Mouse (Mus musculus) spleen, adult 18-20 months (tissue): ENCODE results near the gene Myzap.
A peak's percentile ranks its signal among the peaks of the same experiment; 100 is the strongest.

ENCODE experiments used
- DNase-seq, 2 experiments: peaks; one replicate each; pipeline ENCODE4 v3.0.0; 2022; ENCODE audit warnings: mixed read lengths in 2 of 2

The Myzap gene

DNA sequence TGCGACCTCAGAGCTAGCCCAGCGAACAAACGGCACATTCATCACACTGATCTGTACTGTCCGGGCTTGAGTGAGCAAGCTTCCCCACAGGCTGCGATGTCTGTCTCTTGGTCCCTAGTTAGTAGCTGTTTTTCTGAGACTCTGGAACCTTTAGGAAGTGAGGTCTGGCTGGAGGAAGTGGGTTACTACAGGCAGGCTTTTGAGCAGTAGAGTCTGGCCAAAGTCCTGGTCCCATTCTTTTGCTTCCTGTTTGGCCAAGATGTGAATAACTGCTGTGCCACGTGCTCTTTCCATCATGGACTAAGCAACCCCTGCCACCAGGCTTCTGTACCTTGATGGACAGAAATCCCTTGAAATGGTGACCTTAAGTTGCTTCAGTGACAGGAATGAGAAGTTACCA lies 4.7 kb upstream of the Myzap start:
- no peak for DNase-seq

DNA sequence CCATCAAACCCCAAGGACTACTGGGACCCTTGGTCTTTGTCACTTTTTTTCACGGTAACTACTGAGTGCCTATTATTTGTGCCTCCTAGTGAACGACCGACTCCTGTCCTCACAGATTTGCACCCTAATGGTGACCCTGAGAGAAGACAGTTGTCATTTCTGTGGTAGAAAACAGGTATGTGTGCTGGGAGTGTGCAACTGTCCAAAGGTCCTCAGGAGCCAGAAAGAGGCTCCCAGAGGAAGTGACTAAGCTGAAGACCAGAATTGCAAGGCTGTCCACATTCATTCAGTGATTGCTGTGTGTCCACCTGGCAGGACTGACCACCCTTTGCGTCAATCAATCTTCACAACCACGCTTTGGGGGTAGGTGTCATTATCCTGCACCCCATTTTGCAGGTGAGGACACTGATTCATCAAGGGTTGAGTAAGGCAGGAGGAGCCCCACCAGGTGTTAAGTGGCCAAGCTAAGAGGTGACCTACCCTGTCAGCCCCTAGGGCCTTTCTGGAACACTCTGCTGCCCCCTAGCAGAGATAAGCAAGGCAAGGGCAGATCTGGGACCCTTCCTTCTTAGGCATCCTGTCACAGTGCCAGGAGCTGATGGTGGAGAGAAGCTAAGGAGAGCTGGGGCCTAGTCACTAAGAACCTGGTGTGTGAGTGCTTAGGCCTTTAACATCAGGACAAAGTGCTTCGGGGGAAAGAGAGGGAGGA lies 571 bp upstream of the Myzap start:
- DNase-seq: no peak

DNA sequence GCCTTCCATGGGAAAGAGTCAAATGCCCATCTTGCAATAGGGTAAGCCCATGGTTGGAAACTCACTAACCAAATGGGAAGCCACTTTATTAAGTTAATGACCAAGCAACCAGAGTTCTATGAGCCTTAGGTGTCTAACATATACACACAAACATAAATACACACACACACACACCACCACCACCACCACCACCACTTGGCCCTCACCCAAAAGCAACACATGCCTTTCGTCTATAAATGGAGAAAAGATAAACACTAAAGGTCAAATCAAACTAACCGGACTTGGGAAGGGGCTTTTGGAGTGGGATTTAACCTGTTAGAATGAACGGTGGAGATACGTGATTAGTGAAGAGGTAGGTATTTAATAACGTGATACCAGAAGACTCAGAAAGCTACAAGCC lies 1.1 kb downstream of the Myzap start:
- DNase-seq: no peak

DNA sequence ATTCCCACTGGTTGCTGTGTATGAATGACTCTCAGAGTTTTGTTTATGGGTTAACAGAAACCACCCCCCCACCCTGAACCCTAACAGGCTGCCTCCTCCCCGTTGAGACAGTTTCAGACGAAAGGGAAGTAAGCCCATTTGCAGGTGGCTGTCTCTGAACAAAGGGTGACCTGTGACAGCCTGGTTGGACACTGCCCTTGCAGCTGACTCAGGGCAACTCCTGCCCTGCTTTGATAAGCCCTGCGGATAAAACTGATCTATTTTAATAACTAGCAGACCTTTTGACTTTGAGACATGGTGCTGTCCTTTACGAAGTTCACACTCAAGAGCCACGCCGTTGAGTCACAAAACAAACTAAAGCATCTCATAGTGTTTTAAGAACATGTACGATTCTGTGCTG lies 2.4 kb downstream of the Myzap start:
- peak in 1 of 2 experiments; percentile 9 for DNase-seq

DNA sequence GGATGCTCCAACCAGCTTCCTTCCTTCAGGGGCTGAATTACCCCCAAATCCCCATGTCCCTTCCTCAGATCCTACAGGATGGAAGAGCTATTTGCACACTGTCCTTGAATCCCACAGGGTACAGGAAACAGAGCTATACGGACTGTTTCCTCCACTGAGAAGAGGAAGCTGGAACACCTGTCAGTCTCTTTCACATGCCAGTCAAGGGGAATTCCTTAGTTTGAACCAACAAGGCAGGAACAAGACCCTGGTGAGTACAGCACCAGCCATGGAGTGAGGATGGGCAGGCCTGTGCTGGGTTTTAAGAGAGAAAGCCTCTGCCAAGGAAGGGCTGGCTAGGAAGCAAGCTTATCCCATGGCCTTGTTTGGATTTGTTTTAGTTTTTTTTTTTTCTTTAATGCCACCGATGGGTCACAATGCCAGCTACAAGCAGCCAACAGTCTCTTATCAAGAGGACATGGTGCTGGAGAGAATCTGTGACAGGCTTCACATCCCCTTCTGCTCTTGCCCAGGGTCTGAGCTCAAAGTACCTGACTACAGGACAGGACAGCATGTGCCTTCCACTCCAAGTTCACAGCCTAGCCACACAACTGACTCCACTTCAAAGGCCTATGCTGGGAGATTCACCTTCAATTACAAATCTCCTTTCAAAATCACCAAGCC lies 3.1 kb downstream of the Myzap start:
- no peak for DNase-seq

DNA sequence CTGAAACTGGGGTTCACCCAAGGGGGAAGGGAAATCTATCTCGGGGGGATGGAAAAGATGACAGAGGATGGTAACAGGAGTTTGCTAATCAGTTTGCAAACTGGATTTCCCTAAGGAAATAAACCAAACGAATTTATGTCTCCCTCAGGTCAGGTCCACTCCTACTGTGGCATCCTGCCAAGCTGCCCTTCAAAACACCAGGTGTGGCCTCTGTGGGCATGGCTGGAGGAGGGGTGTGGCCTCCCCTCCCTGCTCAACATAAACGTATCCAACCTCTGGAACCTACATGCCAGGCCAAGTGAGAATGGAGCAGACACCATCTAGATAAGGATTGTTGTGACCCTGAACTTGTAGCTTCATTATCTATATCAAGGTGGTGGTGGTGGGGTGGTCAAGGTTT lies 5.8 kb downstream of the Myzap start:
- no peak for DNase-seq

DNA sequence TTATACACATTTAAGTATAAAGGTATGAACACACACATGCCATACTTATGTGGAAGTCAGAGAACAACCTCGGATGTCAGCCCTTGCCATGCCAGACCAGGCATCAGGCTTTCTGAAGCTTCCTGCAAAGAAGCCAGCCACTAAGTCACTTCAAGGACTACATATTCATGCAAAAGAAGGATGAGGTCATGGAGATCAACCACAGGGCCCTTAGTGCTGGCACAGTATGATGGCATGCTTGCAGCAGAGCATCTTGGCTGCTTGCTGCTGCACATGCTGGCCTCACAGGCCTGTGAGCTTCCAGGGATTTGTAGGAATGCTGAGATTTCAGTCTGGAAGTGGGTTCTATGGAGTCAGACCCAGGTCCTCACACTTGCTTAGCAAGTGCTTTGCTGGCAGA lies 9.4 kb downstream of the Myzap start:
- no peak for DNase-seq

DNA sequence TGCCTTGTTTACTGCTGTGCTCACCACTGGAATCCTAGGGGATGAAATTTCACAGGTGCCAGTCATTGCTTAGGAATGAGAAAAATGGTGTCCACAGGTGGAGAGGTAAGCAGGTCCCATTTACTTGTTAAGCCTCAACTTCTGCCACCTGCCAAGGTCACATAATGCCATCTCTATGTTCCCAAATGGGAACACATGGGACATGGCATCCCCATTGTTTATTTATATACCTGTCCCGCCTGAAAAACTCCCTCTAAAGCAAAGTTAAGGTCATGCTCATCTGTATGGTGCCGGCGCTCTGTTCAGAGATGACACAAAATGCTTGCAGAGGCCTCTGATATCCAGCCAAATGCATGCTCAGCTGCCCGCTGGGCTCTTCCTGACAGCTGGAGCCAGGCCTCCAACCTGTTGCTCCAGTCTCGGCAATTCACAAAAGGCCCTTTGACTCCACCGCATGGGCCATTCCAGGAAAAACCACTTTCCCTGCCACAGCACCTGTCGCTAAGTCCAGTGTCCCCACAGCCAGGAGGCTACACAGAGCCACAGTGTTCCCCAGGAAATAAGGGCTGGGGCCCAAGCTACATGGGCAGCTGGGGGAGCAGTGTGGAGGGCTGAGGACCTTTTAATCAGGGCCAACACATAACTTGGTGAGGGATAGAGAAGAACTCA lies 13.1 kb downstream of the Myzap start:
- no peak for DNase-seq

DNA sequence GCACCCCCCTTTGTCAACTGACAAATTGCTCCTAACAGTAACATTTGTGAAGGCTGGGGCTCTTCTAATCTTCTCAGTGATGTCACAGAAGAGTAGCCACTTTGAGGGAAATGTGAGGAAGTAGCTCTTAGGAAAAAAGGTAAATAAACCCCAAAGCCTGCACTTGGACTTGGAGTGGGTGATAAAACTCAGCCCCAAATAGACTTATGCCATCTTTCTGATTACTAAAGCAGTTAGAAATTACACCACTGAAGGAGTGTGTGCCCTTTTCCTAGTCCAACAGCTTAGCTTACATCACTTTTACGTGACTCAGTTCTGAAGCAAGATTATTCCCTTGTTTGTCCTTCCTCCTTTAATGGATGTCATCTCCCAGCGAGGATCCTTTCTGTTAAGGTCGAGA lies 17.7 kb downstream of the Myzap start:
- no peak for DNase-seq

DNA sequence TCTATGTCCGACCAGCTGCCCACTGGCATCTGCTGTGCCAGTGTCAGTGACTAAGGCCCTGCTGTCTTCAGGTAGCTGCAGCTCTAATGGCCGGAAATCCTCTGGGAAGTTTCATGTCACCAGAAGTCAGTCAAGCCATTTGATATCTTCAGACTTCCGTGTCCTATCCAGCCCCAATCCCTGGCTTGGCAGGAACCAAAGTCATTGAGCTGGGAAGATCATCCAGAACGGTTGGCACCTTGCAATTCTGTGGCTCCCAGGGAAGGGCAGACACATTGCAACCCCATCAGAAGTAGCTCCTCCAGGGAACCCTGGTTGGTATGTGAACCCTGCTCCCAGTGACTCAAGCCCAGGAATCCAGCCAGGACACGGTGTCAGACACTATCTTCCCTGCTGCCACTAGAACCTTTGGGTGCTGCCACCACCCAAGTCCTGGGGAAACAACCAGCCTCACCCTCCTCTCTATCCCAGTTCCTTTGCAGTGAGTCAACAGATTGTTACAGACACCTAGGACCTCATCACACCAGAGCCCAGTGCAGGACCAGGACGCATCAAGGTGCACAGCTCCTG lies 18.3 kb downstream of the Myzap start:
- DNase-seq: no peak

DNA sequence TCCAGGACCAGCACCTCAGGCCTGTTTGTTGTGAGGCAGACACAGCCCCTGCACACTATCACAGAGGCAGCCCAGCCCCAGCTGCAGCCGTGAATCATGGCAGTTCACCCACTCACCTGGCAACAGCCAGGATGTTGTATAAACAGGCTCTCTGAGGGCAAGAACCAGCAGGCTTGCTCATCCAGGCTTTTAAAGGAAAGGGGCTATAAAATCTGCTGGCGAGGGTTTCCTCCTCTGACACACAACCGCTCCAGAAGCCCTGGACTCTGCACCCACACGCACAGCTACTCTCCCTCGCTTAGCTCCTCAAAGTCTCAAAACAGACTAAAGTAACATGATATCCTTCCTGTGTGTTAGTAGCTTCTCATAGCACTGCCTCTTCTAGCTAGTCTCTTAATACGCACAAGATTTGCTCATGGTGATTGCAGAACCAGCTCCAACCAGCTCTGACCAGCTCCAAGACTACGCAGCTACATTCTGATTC lies 21.0 kb downstream of the Myzap start:
- DNase-seq: no peak

DNA sequence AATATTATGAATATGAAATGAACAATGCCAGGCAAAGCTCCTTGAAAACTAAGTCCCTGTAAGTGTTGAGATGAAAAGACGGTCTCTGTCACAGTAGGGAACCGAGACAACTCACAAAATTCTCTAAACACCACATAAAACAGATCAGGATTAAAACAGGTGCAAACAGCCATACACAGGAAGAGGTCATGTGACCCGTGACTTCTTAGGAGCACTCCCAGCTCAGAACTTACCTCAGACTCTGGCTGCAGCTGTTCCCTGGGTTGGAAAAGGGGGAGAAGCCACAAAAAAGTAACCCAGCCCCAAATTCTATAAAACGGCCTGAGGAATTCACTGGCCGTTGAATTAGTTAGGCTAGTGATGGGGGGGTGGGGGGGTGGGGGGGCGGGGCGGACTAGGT lies 22.0 kb downstream of the Myzap start:
- DNase-seq: no peak

DNA sequence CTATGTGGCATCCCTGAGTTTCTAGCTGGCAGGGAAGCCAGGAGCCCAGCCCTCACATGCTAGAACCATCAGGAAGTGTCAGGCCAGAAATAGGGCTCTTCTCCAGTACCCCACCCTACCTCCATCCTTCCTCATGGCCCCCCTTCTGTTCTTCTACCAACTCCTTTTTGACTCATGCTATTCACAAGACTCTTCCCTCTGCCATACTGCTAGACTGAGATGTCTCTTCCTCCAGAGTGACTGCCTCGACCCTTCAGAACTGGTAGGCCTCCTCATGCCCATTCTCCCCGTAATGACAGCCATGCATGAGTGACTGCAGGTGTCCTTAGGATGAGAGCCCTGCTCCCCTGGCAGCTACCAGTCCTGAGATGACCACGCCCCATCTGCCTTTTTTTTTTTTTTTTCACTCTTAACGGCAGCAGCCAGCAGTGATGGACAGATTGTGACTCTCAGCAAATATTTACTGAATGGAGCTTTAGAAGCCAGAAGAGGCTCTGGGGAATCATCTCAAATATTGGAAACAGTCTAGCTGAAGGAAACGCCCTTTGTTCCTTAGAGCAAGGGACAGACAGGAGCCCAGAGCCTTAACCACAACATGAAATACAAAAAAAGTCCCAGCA lies 23.7 kb downstream of the Myzap start:
- DNase-seq: no peak

DNA sequence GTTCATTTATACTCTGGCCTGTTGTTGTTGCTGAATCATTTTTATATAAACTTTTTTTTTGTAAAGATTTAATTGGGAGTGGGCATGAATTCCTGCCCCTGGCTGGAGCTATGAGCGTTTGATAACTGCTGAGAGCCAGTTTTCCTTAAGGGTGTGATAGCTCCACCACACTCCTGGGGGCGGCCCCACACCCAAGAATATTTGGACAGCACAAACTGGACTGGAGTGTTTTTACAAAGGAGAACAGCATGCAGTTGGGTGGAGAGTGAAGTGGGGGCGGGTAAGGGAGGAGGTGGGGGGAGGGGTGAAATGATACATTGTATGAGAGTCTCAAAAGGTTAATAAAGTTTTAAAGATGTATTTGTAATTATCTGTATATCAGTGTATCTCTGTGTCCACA lies 24.8 kb downstream of the Myzap start:
- no peak for DNase-seq

DNA sequence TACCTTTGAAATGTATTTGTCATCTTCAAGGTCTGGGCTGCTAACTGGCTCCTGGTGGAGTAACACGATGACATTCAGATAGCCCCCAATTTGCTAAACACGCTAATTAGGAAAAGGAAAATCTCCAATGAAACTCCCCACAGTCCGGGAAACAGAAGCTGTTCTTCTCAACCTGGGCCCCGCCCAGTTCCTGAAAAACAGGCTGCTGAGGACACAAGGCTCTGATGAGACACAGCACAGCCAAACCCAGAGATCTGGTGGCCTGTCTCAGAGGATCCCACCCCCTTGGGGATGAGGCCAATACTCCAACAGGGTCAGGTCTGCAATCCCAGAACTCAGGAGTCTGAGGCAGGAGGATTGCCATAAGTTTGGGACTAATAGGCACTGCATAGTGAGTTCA lies 25.4 kb downstream of the Myzap start:
- DNase-seq: no peak

DNA sequence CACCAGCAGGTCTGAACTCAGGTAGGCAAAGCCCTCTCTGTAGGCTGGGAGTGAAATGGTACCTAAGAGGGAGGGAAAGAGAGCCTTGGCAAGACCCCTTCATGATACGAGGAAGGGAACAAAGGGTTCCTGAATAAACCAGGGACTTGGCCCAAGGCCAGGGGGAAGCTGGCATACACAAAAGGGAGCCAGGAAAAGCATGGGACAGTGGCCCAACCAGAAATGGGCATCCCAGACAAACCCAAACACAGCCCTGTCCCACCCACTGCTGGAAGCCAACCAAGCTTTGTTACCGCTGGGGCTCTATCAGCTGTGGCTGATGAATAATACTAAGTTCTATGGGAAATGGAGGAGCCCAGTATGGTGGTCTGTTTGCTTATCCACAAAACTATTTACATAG lies 34.4 kb downstream of the Myzap start:
- DNase-seq: no peak

DNA sequence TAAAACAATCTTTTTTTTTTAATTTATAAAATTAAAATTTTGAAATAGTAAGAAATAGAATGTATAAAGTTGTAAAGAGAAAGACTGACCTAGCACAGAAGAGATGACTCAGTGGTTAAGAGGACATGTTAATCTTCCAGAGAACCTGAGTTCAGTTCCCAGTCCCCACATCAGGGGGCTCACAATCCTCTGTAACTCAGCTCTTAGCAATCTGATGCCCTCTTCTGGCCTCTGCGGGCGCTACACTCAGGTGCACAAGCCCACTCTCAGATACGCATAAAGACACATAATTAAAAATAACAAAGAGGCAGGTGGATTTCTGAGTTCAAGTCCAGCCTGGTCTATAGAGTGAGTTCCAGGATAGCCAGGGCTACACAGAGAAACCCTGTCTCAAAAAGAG lies 38.2 kb downstream of the Myzap start:
- no peak for DNase-seq

DNA sequence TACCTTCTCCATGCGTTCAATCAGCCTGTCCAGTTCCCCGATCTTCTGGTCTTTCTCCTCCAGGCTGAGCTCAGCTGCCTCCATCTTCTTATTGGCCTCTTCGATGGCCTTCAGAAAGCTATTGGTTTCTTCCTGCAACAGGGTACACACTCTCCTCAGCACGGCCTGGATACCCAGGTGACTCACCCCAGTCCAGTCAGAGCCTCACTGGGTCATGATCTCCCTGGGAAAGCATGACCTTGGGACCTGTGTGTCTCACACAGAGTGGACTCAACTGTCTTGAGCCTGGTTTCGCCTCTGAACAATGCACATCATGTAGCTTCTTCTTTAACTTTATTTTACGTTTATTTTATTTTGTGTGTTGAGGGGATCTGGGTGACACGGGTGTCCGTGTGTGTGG lies 42.0 kb downstream of the Myzap start:
- DNase-seq: no peak

DNA sequence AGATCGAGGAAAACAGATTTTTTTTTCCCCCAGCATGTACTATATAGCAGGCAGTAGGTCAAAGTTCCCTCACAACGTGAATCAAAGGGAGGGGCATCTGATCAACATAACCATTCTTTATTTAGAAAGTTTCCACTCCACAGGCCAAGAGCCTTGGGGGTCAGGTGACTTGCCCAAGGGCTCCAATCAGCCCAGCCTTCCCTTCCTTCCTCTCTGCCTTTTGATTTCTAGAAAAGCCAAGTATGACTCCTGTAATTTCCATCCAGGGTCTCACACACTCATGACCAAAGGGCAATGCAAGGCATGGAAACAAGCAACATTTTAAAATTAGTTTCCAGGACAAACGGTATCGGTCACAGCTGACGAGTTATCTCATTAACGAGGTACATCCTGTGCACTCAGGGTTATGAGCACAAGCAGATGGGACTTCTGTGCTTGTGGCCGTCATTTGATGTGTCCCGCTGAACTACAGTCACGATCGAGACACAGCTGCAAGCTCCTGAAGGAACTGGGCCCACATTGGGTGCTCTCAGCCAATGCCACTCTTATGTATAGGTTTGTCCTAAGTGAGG lies 44.4 kb downstream of the Myzap start:
- DNase-seq: no peak

DNA sequence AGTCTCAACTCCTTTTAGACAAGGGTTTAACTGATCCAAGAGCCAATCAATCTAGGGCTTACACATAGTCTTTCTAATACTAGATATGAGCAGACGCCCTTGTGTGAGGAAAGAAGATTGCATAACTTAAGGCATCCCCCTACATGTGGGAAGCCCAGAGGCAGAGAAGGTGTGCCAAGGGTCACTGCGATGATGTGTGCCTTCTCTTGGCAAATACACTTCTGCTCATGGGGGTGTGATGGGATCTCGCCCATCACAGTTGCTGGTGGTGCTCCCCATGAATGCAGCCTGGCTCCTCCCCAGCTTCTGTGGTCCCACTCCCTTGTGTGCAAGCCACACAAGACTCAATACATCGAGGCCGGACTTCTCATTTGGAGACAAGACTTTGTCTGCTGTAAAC lies 47.3 kb downstream of the Myzap start:
- DNase-seq: no peak

DNA sequence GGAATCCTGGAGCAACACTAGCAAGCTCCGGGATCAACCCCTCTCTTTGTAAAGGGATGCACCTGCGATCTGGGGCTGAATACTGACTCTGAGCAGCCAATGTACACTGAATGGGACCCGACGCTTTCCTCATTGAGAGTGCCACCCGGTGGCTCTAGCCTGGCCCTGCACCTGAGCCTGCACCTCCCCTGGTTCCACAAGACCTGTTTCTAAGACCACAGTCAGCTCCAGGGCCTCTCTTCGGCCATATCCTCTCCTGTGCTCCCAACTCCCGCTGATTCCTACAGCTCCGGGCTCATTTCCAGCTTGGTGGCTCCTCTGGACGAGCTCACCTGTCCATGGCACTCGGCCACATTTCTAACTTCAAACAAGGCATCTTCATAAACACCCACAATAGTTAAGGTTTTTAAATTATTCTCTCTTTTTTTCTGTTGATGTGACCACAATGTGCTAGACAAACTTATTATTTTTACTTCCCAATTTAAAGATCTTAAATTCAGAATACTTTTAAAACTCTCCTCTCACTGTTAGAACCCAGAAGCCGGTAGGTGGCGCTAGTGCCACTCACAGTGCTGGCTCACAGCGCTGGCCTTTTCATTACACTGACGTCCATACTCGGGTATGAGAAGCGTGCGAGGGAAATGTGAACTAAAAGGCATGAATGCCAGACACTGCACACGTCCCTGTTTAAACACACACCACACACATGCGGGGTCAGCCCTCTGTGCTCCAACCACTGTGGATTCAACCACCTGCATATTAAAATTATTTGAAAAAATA lies 48.5 kb downstream of the Myzap start:
- peak; percentile 32 to 77 for DNase-seq

DNA sequence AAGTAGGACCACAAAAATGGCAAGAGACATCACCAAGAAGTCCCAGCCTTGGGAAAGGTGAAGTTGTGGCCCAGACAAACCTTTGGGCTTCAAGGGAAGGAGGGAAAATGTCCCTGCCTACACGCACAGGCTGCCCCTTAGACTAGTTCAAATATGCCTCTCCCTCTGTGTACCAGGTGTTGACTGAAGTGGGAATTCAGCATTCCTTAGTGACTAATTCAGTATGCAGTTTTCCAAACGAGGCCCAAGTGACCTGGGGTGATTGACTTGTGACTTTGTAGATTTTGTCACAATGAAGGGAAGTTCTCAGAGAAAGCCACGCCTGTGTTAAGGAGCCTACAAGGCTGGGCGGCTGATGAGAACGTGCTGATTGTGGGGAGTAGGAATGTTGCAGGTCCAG lies 49.9 kb downstream of the Myzap start:
- no peak for DNase-seq
